Mouse (Mus musculus): ENCODE measurements around the gene Dnajc30.
"Not testable (repeated sequence)": the region's sequence is repeated elsewhere in the genome, so short reads cannot be mapped to it uniquely, and the experiment has no call there.

Gene Dnajc30

GRCm38 (mm10) chr5:135063629-135064381 lies at the start of gene Dnajc30:
Gene Dnajc30, plus strand, starts transcription at chr5:135064202.
- peak; percentile 99 for DNase-seq

- DNase-seq: peak; percentile 93
These were observed 48.5 kb upstream of the Dnajc30 start for GRCm38 (mm10) chr5:135015497-135015896.

- DNase-seq: no peak
These were observed 47.7 kb upstream of the Dnajc30 start for GRCm38 (mm10) chr5:135016224-135016759.

GRCm38 (mm10) chr5:135021814-135022213 lies 42.2 kb upstream of the Dnajc30 start:
- DNase-seq: no peak

- peak; percentile 97 for DNase-seq
These were observed 40.4 kb upstream of the Dnajc30 start, which contains the start of gene Stx1a for GRCm38 (mm10) chr5:135023344-135024173. Gene Stx1a, plus strand, starts transcription at chr5:135023482.

- peak; percentile 37 for DNase-seq
These were observed 39.3 kb upstream of the Dnajc30 start for GRCm38 (mm10) chr5:135024665-135025224.

GRCm38 (mm10) chr5:135025899-135026298 lies 38.1 kb upstream of the Dnajc30 start:
- DNase-seq: no peak

GRCm38 (mm10) chr5:135029007-135029854 lies 34.8 kb upstream of the Dnajc30 start:
- no peak for DNase-seq

- DNase-seq: no peak
These were observed 31.4 kb upstream of the Dnajc30 start for GRCm38 (mm10) chr5:135032581-135032980.

GRCm38 (mm10) chr5:135034593-135034992 lies 29.4 kb upstream of the Dnajc30 start:
- no peak for DNase-seq

GRCm38 (mm10) chr5:135035608-135036359 lies 28.2 kb upstream of the Dnajc30 start:
- DNase-seq: no peak

- DNase-seq: no peak
These were observed 26.1 kb upstream of the Dnajc30 start for GRCm38 (mm10) chr5:135037946-135038345.

- DNase-seq: no peak
These were observed 24.5 kb upstream of the Dnajc30 start for GRCm38 (mm10) chr5:135039541-135039940.

GRCm38 (mm10) chr5:135040059-135040458 lies 23.9 kb upstream of the Dnajc30 start:
- no peak for DNase-seq

- DNase-seq: no peak
These were observed 23.2 kb upstream of the Dnajc30 start for GRCm38 (mm10) chr5:135040777-135041176.

GRCm38 (mm10) chr5:135042105-135042788 lies 21.8 kb upstream of the Dnajc30 start:
- no peak for DNase-seq

- DNase-seq: no peak
These were observed 19.4 kb upstream of the Dnajc30 start for GRCm38 (mm10) chr5:135044575-135044974.

- DNase-seq: no peak
These were observed 15.5 kb upstream of the Dnajc30 start for GRCm38 (mm10) chr5:135048539-135048938.

GRCm38 (mm10) chr5:135049268-135049667 lies 14.7 kb upstream of the Dnajc30 start:
- DNase-seq: not testable (repeated sequence)

- DNase-seq: no peak
These were observed 10.6 kb upstream of the Dnajc30 start for GRCm38 (mm10) chr5:135053356-135053755.

GRCm38 (mm10) chr5:135064382-135064766 lies 372 bp downstream of the Dnajc30 start:
- DNase-seq: no peak
